Mouse (Mus musculus) adrenal gland (tissue): ENCODE results near the gene Yap1.

Experiments used
- intact Hi-C: fragments of 180-260 bp; cut with DNase I; formaldehyde crosslinking; loops from one replicate; pipeline ENCODE4 v1.15.1; 2025

Gene Yap1

DNA sequence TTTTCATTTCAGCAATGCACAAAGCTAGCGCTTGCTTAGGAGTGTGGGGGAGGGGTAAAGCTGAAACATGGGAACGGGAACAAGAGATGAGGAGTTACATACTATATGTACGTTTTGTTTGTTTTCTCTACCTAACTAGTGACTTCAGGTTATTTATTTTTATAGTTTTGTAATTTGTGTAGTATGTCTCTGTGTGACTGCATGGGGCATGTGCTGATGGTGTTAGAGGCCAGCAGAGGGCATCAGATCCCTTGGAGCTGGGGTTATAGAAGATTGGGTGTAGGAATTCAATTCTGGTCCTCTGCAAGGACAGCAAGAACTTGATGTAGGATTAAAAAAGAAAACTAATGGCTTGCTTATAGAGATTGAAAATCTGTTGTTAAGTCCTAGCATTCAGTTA is 25.9 kb downstream of the Yap1 start:
- intact Hi-C loops, result no loop called here

DNA sequence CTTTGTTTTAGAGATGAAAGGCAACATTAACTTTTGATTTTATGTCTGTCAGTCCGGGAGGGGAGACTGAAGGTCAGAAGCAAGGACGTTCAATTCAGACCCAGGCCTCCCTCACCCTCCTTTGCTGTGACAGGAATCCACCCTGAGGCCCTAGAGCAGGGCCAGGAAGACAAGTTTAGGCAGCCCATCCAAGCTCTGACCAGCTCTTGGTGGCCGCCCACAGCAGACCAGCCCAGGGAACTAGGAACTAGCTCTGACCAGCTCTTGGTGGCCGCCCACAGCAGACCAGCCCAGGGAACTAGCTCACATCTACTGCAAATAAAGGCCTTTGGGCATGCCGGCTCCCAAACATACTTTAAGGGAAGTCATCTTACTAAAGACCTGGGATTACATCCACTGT is 26.8 kb downstream of the Yap1 start:
- intact Hi-C loops, result no loop called here

DNA sequence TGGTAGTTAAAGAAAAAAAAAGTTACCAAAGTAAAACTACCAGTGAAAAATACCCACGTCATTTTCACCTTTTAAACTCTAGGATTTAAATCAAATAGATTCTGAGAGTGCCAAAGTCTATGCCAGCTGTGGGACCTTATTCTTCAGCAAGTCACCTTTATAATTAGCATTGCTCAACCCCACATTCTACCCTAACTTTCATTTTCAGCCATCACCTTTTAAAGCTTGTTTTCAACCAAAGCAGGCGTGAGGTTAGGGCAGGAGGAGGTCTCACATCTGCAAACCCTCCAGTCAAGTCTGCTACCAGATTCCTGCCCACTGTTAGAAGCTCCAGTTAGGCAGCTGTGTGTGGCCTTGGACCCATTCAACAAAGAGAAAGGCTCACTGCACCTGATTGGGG is 32.4 kb downstream of the Yap1 start:
- intact Hi-C loops, result no loop called here

DNA sequence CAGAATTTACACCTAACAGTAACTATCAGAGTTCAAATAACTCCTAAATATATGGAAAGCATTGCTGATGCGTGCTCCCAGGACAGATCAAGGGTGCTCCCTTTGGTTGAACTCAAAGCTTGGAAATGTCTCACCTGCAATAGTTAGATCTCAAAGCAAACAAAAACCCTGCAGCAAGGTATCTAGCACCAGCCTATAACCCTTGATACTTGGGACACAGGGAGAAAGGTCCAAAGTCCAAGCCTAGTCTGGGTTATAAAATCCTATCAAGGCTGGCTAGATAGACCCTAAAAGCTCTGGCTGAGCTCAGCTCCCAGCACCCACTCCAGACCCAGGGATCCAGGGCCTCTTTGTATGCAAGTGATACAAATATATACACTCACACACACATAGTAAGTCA is 36.4 kb downstream of the Yap1 start:
- intact Hi-C loops, result no loop called here

DNA sequence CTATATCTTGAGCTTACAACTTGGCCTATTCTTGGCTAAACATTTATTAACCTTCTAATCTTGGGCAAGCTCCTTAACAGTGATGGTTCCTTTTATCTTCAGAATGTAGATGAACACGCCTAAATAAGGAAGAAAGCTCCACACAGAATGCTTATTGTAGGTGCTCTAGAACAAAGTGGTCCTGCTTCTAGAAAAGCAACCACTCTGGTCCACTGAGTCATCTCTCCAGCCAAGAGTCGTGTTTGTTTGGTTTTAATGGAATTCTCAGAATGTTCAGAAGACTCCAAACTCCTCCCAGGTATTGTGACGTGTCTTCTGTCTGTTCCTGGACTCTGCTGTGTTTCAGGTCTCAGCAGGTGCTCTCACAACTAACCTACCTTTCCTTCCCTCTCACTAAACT is 38.8 kb downstream of the Yap1 start:
- intact Hi-C loops, result no loop called here

DNA sequence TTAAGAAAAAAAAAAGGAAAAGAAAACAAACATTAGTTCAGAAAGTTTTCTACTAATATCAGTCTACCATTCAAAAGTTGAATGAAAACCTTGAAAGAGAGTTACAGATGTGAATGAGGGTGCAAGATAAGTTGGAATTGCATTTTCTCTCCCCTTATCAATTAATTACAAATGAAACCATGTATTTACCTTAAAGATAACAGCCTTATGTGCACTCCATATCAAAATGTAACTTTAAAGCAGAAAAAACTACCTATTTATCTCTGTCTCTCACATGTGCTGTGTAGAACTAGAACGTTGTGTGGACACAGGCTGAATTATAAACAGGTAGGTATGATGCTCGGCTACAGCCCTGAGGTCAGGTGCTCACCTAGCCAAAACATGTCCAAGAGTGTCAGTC is 40.5 kb downstream of the Yap1 start:
- intact Hi-C loops, result loop anchor here (5.0 kb wide), 1 partner anchor 38 kb away; the partner anchor contains the start of gene Yap1

DNA sequence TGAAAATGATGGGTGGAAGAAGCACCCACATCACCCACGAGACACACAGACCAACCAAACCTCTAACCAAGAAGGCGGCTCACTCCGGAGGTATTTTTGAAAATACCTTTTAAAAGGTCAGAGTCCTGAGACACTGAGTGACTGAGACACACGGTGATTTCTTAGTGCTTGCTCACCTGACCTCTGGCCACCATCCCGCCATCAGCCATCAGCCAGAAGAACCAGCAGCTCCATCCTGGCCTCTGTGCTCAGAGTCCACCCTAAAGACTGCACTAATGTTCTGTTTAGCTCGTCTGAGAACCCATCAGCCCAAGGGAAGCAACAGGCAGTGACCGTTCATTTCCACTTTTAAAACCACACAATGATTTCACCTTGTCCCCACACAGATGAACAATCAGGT is 41.5 kb downstream of the Yap1 start:
- intact Hi-C loops, result loop anchor here (5.0 kb wide), 1 partner anchor 39 kb away; the partner anchor contains the start of gene Yap1

DNA sequence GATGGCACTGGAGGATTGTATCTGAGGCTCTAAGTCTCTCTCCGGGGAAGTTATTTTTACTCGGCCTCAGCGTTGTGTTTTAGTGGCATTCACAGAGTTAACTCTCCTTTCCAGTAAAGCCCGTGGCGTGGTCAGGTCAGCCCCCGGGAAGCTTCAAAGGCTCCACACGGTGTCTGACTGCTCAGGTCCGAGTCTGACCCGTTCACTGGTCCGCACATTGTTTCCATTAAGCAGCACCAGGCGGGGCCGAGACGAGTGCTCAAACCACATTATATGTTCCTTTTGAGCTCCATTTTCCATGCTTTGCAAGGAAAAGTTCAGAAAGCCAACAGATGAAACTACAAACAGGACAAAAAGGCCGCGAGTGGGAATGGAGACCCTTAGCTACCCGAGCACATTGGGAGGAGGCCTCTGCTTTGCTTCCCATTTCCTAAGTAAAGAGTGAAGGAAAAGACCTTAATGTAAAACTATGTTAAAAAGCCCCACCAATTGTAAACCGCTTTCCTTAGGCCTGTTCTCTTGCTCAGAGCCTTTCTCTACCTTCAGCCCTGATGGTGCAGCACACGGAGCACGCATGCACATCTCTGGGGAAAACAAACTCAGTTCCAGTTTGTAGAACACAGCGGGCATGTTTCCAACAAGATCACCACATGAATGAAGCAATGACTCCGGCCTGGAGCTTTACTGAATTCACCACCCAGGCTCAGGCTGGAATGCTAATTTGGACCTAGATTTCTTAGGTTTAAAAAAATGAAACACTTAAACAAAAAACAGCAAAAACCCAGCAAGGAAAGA is 42.8 kb downstream of the Yap1 start:
- intact Hi-C loops, result loop anchor here (5.0 kb wide), 1 partner anchor 41 kb away; the partner anchor contains the start of gene Yap1

DNA sequence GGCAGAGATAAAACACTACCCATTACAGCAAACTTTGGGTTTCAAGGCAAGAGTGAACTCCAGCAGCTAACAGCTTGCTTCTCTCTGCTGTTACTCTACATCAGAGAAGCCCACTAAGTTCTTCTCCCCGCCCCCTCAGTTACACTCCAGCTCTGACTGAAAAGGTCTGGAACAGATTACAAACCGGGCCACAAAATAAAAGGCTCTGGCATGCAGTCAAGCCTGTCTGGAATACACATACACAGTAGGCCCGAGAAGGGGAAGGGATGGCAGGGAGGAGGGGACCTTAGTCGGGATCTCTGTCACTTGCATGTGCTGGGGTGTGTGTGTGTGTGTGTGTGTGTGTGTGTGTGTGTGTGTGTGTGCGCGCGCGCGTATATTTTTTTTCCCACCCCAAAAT is 44.0 kb downstream of the Yap1 start:
- intact Hi-C loops, result loop anchor here (5.0 kb wide), 1 partner anchor 42 kb away; the partner anchor contains the start of gene Yap1

DNA sequence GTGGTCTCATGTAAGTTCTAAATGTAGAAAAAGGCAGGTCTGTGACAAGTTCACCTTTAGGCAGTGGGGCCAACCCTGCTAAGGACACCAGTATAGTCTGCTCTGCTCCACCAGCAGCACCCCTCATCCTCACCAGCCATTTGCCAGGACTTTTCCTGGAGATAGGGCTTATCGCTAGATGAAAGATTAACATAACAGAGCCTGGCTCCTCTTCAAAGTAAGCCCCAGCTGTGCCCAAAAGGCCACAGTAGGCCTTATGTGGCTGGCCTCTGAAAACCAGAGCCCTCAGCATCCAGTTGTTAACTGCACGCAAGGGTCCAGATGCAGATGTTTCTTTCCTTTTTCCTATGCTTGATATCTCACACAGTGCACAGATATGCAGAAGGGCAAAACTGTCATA is 45.1 kb downstream of the Yap1 start:
- intact Hi-C loops, result no loop called here

DNA sequence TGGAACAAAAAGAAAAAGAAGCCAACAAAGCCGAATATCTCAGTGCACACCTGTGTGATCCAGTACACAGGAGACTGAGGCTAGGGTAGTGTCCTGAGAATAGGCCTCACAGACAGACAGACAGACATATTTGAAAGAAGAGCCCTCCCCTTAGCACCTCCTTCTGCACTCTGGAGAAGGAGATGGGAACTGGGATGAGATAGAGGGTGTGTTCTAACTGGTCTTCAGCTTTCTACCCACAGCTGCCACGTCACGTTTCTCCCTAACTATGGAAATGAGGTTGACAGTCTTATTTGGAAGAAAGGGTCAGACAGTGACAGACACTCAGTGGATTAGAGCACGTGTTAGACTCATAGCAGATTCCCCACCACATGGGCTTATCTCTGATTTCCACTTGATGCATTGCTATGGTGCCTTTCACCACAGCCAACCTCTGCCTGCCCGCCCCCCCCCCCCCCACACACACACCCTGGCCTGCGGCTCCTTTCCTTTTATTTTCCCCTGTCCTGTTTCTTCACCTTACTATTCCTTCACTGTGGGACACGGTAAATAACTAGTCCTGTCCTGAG is 46.3 kb downstream of the Yap1 start:
- intact Hi-C loops, result no loop called here

DNA sequence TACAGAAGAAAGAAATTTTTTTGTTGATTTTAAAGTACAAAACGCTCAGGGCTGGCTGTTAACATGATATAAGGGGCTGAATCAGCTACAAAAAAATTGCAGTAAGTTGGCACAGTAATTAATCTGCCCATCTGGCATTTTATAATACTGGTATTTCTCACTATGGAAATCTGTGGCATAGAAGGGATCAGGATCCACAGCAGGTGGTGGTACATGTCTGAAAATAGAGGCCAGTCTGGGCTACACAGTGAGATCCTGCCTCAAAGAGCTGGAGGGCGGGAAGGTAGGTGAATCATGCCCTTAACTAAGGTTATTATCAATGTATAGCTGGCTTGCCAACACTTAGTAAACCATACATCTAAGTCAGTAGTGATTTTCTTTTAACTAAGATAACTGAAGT is 47.0 kb downstream of the Yap1 start:
- intact Hi-C loops, result no loop called here

DNA sequence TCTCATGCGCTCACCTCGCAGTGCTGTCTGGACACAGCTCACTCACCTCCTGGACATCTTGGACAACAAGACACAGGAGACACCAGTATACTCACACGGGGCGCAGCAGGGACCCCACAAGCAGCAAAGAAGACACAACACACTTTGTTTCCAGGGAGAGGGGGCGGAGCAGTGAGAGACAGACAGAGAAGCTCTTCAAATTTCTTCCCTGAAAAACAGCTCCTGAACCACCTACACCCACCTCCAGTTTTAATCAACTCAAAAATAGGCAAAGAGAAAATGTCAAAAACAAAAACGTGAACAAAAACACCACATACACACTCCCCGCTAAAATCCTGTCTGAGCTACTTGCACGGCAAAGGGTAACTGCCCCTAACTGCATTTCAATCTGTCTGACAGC is 48.0 kb downstream of the Yap1 start:
- intact Hi-C loops, result no loop called here

DNA sequence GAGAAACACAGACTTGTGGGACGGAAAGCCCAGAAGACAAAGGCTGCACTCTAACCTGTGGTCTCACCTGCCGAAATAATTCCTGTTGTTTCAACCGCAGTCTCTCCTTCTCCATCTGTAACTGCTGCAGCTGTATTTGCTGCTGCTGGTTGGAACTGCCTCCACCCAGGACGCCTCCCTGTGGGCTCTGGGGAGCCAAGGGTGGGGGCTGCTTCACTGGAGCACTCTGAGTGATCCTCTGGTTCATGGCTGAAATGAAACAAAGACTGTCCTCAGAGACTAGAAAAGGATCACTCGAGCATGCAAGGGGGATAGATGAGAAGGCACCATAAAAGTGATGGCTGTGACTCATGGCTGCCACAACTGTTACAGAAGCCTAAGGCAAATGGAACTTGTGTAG is 51.5 kb downstream of the Yap1 start:
- intact Hi-C loops, result no loop called here

DNA sequence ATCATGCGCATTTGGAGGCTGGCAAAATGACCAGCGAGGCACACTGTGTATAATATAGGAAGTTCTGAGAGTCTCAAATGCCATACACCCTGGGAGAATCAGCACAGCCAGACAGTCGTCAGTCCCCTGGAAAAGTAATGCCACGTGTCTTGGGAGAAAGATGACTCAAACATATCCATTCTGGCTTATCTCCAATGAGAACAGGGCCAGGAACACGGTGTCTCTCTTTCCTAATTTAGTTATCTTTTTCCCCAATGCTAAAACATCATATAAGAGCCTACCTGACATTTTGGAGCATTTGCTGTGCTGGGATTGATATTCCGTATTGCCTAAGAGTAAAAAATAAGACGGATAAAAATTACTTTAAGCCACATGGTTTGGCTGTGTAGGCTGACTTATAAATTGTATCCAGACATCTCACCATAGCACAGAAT is 54.2 kb downstream of the Yap1 start:
- intact Hi-C loops, result no loop called here

DNA sequence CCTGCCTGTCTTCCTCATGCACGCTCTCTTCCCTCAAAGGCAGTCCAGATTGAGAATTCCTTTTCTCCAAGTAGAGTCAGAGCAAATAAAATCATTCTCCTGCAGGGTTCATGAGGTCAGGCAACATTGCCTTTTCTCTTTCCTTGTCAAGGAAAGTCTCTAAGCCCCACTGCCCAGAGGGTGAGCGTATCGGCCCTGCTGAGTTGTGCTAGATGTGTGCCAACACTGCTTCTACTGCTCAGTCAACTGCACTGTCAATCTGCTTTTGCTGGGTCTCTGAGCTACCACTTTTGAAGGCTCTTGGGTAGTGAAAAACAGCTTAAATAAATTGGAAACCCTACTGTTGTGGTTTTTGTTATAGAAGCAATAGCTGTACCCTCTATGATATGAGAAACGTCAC is 56.5 kb downstream of the Yap1 start:
- intact Hi-C loops, result no loop called here

DNA sequence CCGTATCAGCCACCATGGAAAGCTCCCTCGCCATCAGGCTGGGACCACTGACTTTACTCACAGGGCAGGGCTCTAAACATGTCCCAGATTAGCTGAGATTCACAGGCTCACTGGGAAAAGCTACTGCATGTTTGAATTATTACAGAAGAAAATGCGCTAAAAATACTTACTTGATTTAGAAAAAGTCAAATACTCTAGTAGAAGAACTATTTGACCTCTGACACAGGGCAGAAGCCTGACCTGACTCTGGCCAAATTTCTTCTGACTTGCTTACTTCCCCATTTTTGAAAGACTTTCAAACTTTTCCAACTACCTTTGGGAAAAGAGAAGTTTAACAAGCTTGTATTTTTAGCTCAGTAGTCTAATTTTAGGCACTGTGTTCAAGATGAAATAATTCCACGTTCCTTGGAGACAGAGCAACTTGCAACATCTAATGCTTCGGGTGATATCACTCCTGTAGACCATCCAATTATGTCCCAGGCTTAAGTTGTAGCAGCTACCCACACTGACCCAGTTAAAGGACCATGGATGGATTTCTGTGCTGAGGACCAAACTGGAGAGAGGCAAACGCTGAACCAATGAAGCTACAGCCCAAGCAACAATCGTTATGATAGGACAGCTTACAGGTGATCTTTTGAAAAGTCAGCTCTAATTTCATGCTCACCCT is 60.5 kb downstream of the Yap1 start:
- intact Hi-C loops, result no loop called here

DNA sequence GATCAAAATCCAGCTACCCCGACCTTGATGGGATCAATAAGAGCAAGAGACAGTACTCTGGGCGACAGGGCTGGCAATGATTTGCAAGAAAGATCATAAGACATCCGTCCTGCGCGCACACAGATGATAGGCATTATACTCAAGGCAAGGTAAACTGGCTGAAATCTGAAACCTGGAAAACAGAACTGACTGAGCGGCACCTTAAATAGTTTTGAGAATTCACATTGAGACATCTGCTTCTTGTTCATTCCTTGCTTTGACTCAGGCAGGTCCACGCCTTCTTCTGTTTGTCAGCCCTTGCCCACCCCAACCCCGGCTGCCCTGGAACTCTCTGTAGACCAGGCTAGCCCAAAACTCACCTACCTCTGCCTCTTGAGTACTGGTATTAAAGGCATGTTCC is 61.7 kb downstream of the Yap1 start:
- intact Hi-C loops, result no loop called here

DNA sequence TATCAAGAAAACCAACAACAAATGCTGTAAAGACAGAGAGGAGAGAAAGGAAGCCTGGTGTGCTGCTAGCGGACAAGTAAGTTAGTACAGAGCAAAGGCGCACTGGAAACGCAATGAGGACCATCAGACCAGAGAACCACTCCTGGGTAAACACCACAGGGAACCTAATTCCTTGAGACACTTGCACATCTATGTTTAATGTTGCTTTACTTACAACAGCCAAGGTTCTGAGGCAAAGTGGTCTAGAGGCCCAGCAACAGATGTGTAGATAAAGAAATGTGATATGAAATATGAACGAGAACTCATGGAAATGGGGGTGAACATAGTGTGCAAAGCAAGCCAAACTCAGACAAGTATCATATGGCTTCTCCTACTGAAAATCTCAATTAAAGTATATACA is 64.3 kb downstream of the Yap1 start:
- intact Hi-C loops, result no loop called here

DNA sequence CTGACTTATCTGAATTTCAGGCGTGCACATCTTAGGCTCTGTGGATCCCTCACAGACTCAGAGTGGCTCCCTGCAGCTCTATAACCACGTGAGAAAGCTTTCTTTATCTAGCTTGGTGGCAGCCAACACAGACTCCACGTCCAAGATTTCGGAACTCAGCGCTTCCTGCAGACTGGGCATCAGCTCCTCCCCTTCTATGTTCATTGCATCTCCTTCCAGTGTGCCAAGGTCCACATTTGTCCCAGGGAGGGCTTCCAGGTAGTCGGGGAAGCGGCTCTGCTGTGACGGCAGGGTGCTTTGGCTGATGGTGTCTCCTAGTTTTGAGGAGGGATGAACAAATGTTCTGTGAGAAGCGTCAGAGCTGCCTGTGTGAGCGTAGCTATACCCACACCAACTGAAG is 70.0 kb downstream of the Yap1 start:
- intact Hi-C loops, result no loop called here

DNA sequence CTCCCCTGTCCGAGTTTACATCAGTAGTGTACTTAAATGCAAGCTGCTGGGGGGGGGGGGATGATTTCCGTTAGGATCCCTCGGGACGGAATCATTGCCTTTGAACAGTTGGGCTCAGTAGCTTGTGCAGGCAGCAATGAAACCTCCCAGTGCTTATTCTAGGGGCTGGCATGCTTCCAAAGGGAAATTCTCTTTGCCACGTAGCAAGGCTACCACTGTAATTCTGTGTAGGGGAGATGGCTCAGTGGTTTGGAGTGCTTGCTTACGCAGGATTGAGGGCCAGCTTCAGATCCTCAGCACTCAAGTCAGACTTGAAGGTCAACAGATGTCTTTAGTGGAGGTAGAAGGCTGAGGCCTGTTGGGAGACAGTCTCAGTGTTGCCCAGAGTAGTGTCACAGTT is 74.8 kb downstream of the Yap1 start:
- intact Hi-C loops, result no loop called here

DNA sequence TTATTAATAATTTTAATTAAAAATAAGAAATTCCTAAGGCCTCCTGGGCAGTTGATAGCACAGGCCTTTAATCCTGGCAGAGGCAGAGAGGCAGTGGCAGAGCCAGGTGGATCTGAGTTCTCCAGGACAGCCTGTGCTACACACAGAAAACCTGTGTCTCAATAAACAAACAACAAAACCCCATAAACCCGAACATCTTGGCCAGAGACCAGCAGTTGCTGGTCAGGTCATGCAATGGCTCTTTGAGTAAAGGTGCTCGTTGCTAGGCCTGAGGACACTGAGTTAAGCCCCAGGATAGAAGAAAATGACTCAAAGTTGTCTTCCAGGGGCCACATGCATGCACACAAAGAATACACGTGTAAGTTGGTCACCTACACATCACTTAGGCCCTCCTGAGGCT is 75.5 kb downstream of the Yap1 start:
- intact Hi-C loops, result no loop called here
